In the genomic region with DNA sequence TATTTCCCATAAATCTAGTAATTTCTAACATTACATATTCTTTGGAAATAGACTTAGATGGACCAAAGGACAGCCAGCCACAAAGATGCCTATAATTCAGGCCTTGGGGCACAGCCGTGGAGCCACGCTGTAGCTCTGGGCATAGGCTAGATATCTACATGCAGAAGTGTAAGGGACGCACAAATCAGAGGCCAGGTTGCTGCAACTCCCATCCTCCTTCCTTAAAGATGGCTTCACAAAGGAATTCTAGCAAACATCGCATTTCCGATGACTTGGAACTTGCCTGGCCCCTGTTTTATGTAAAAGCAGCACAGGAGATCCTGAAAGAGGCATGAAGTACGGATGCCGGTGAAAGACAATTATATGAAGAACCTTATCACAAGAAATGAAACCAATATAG, we compare ENCODE assay signal across 20 mouse cellular contexts. TPM values are rescaled to one million over a fixed set of nuclear protein-coding genes. Genes with fewer than 3 reads are reported as not detected.
DNase-seq lines count a peak whose midpoint lies in the region; ATAC-seq and TF ChIP-seq lines count a peak whose summit lies in the region.
"Had no signal": no experiment of that assay in that cellular context is flagged by ENCODE, and none has a peak within 500 bp of the region (broad histone marks: within the 10 kb centered on the region; RNA-seq: fewer than 3 reads in every experiment).

No protein-coding gene starts in this region.

- no peak overlapping the region for H3K27ac ChIP-seq in intestine, embryonic 14.5 days (ENCODE audit: low read depth)
- no peak overlapping the region for H3K27ac ChIP-seq in intestine, postnatal 0 days (ENCODE audit: low read depth, low read length)
- peak overlapping the region; percentile 88 for H3K27ac ChIP-seq in embryonic facial prominence, embryonic 10.5 days (replicated peaks)
- H3K27ac ChIP-seq in forebrain, embryonic 14.5 days (ENCODE audit: low read depth, low read length) = peak overlapping the region; percentile 95
- peak overlapping the region; percentile 99 for H3K27ac ChIP-seq in olfactory bulb, adult 2 months (ENCODE audit: insufficient read depth, low read depth, low read length)
- no peak overlapping the region for H3K27ac ChIP-seq in kidney, embryonic 15.5 days
- H3K27ac ChIP-seq: heart, adult 2 months; limb, embryonic 13.5 days; liver, embryonic 14.5 days had no signal

- TF ChIP-seq POLR2A in olfactory bulb, adult 2 months (IDR thresholded peaks at IDR 0.05; ENCODE audit: insufficient read depth, low read depth, low read length) = no peak

- H3K4me3 ChIP-seq in intestine, embryonic 14.5 days (ENCODE audit: low read depth, low read length) = no peak overlapping the region
- no peak overlapping the region for H3K4me3 ChIP-seq in intestine, postnatal 0 days (ENCODE audit: low read depth, low read length)
- H3K4me3 ChIP-seq in embryonic facial prominence, embryonic 10.5 days = peak overlapping the region; percentile 73
- H3K4me3 ChIP-seq in forebrain, embryonic 14.5 days (ENCODE audit: low read depth, low read length) = peak overlapping the region; percentile 61
- H3K4me3 ChIP-seq in olfactory bulb, adult 2 months (ENCODE audit: insufficient read depth, low read depth, low read length) = peak overlapping the region; percentile 34
- H3K4me3 ChIP-seq in kidney, embryonic 15.5 days (replicated peaks) = no peak overlapping the region
- H3K4me3 ChIP-seq: heart, adult 2 months; limb, embryonic 13.5 days had no signal

- no peaks in the 10 kb centered on the region for H3K9me3 ChIP-seq in intestine, embryonic 14.5 days (ENCODE audit: control insufficient read depth, low read length)
- H3K9me3 ChIP-seq in intestine, postnatal 0 days (ENCODE audit: control insufficient read depth) = no peaks in the 10 kb centered on the region
- H3K9me3 ChIP-seq in embryonic facial prominence, embryonic 10.5 days = no peaks in the 10 kb centered on the region
- no peaks in the 10 kb centered on the region for H3K9me3 ChIP-seq in forebrain, embryonic 14.5 days (replicated peaks; ENCODE audit: control insufficient read depth, low read length)
- no peaks in the 10 kb centered on the region for H3K9me3 ChIP-seq in kidney, embryonic 15.5 days (replicated peaks)
- H3K9me3 ChIP-seq: limb, embryonic 13.5 days had no signal

- H3K27me3 ChIP-seq in intestine, embryonic 14.5 days (replicated peaks; ENCODE audit: control insufficient read depth, insufficient read depth, low read length) = peaks cover 100% of the 10 kb centered on the region
- peaks cover 99% of the 10 kb centered on the region for H3K27me3 ChIP-seq in intestine, postnatal 0 days (replicated peaks; ENCODE audit: control insufficient read depth, insufficient read depth, low read length)
- H3K27me3 ChIP-seq in embryonic facial prominence, embryonic 10.5 days (replicated peaks; ENCODE audit: low read depth, poor library complexity, severe bottlenecking) = peaks cover 100% of the 10 kb centered on the region
- peaks cover 72% of the 10 kb centered on the region for H3K27me3 ChIP-seq in forebrain, embryonic 14.5 days (replicated peaks; ENCODE audit: control insufficient read depth, insufficient read depth, low read length)
- peaks cover 100% of the 10 kb centered on the region for H3K27me3 ChIP-seq in kidney, embryonic 15.5 days

- no peak for TF ChIP-seq CTCF in intestine, postnatal 0 days (IDR thresholded peaks at IDR 0.05; ENCODE audit: low read depth)
- no peak for TF ChIP-seq CTCF in olfactory bulb, adult 2 months (IDR thresholded peaks at IDR 0.05; ENCODE audit: insufficient read depth, low read depth, low read length)

- no peak overlapping the region for H3K9ac ChIP-seq in intestine, embryonic 14.5 days (ENCODE audit: low read length)
- H3K9ac ChIP-seq in intestine, postnatal 0 days (ENCODE audit: low read depth, low read length) = no peak overlapping the region
- peak overlapping the region; percentile 87 for H3K9ac ChIP-seq in forebrain, embryonic 14.5 days (ENCODE audit: low read length)
- H3K9ac ChIP-seq in kidney, embryonic 15.5 days = no peak overlapping the region
- H3K9ac ChIP-seq: limb, embryonic 13.5 days; liver, embryonic 14.5 days had no signal

- no peak for ATAC-seq in intestine, embryonic 14.5 days (replicated peaks; ENCODE audit: low FRiP score, low TSS enrichment, low read depth)
- ATAC-seq in intestine, postnatal 0 days = no peak
- ATAC-seq in forebrain, embryonic 14.5 days = no peak
- ATAC-seq in kidney, embryonic 15.5 days (replicated peaks; ENCODE audit: low FRiP score) = no peak
- ATAC-seq: inflammation-experienced regulatory T-cells, adult 6 months had no signal

- peaks cover 7% of the 10 kb centered on the region for H3K4me1 ChIP-seq in intestine, embryonic 14.5 days (replicated peaks; ENCODE audit: control insufficient read depth, insufficient read depth, low read length)
- no peaks in the 10 kb centered on the region for H3K4me1 ChIP-seq in intestine, postnatal 0 days (replicated peaks; ENCODE audit: control insufficient read depth, insufficient read depth, low read length)
- H3K4me1 ChIP-seq in embryonic facial prominence, embryonic 10.5 days = peaks cover 56% of the 10 kb centered on the region
- 0 out of 2 replicates have a peak, but pooled peaks cover 2% of the 10 kb centered on the region for H3K4me1 ChIP-seq in forebrain, embryonic 14.5 days (ENCODE audit: control insufficient read depth, insufficient read depth, low read length)
- peaks cover 6% of the 10 kb centered on the region for H3K4me1 ChIP-seq in olfactory bulb, adult 2 months (ENCODE audit: control insufficient read depth, insufficient read depth, low read length)
- H3K4me1 ChIP-seq in kidney, embryonic 15.5 days = peaks cover 27% of the 10 kb centered on the region

- H3K36me3 ChIP-seq in intestine, embryonic 14.5 days (ENCODE audit: control insufficient read depth, insufficient read depth, low read length) = no peaks in the 10 kb centered on the region
- H3K36me3 ChIP-seq in intestine, postnatal 0 days (ENCODE audit: control insufficient read depth, insufficient read depth) = no peaks in the 10 kb centered on the region
- peaks cover 16% of the 10 kb centered on the region for H3K36me3 ChIP-seq in embryonic facial prominence, embryonic 10.5 days (replicated peaks)
- H3K36me3 ChIP-seq in forebrain, embryonic 14.5 days (ENCODE audit: control insufficient read depth, insufficient read depth, low read length) = peaks cover 2% of the 10 kb centered on the region; the same call in 1 of the 2 replicates
- no peaks in the 10 kb centered on the region for H3K36me3 ChIP-seq in kidney, embryonic 15.5 days
- H3K36me3 ChIP-seq: limb, embryonic 13.5 days had no signal

- peak; percentile 58 for DNase-seq in intestine, embryonic 14.5 days (ENCODE audit: low spot score)
- DNase-seq in embryonic facial prominence, embryonic 10.5 days (ENCODE audit: low spot score) = peak; percentile 32
- DNase-seq in forebrain, embryonic 14.5 days (ENCODE audit: low spot score) = peak; percentile 35
- no peak for DNase-seq in lung, postnatal 36 days
- DNase-seq: adrenal gland, adult 8-10 months; B cell, adult 2 months; cerebellum, adult 11 months; gastrocnemius, postnatal 10 days; heart, adult 2 months; right cerebral cortex, adult 18-20 months; thymus, adult 2 months had no signal

- WGBS in intestine, embryonic 14.5 days = 12% methylated on average over 7 of the region's 7 CpGs
- 9% methylated on average over 7 of the region's 7 CpGs for WGBS in intestine, postnatal 0 days
- whole genome bisulfite sequencing in embryonic facial prominence, embryonic 10.5 days = 20% methylated on average over 7 of the region's 7 CpGs
- WGBS in forebrain, embryonic 14.5 days = 15% methylated on average over 7 of the region's 7 CpGs
- WGBS in olfactory bulb, adult 2 months = 11% methylated on average over 7 of the region's 7 CpGs
- WGBS in kidney, embryonic 15.5 days = 9% methylated on average over 7 of the region's 7 CpGs

- H3K4me2 ChIP-seq in intestine, embryonic 14.5 days (ENCODE audit: low read length) = no peak overlapping the region
- no peak overlapping the region for H3K4me2 ChIP-seq in intestine, postnatal 0 days (replicated peaks; ENCODE audit: low read depth)
- H3K4me2 ChIP-seq in forebrain, embryonic 14.5 days (ENCODE audit: low read length) = peak overlapping the region; percentile 75
- no peak overlapping the region for H3K4me2 ChIP-seq in kidney, embryonic 15.5 days
- H3K4me2 ChIP-seq: limb, embryonic 13.5 days had no signal

RNA-seq across cellular contexts. Expression of a gene that starts 5.2 kb away (rescaled TPM):
- polyA plus RNA-seq in intestine, embryonic 14.5 days (2014; fragmentation: Nextera tagmentation; extraction: Ambion mirVana) = 2.4 and 2.8 TPM in 2 replicates
- 0.27 and 0.33 TPM in 2 replicates for polyA plus RNA-seq in intestine, postnatal 0 days (2015; fragmentation: Nextera tagmentation; extraction: Ambion mirVana)
- polyA plus RNA-seq in embryonic facial prominence, embryonic 10.5 days (2016; fragmentation: Nextera tagmentation; extraction: Ambion mirVana) = 75.5 and 92.2 TPM in 2 replicates
- 55.7 and 77.2 TPM in 2 replicates for polyA plus RNA-seq in forebrain, embryonic 14.5 days (2014; fragmentation: Nextera tagmentation; extraction: Ambion mirVana)
- polyA plus RNA-seq in olfactory bulb, adult 2 months (2012; ENCODE audit: insufficient read depth, insufficient read length, low replicate concordance, missing spikeins) = not detected in 2 replicates
- polyA plus RNA-seq in kidney, embryonic 15.5 days (2015; fragmentation: Nextera tagmentation; extraction: Ambion mirVana) = 0.35 and 3.4 TPM in 2 replicates
- polyA plus RNA-seq: inflammation-experienced regulatory T-cells, adult 6 months; liver, embryonic 14.5 days; small intestine, adult 2 months had no signal

RNA-seq across cellular contexts. Expression of a gene that starts 13.6 kb away (rescaled TPM):
- not detected in 2 replicates for polyA plus RNA-seq in intestine, embryonic 14.5 days (2014; fragmentation: Nextera tagmentation; extraction: Ambion mirVana)
- not detected in 2 replicates for polyA plus RNA-seq in intestine, postnatal 0 days (2015; fragmentation: Nextera tagmentation; extraction: Ambion mirVana)
- polyA plus RNA-seq in embryonic facial prominence, embryonic 10.5 days (2016; fragmentation: Nextera tagmentation; extraction: Ambion mirVana) = 4.9 and 5.9 TPM in 2 replicates
- 4.4 and 5.8 TPM in 2 replicates for polyA plus RNA-seq in forebrain, embryonic 14.5 days (2014; fragmentation: Nextera tagmentation; extraction: Ambion mirVana)
- polyA plus RNA-seq in olfactory bulb, adult 2 months (2012; ENCODE audit: insufficient read depth, insufficient read length, low replicate concordance, missing spikeins) = not detected in 2 replicates
- 0.24 TPM in 1 of 2 replicates, not detected in the other for polyA plus RNA-seq in kidney, embryonic 15.5 days (2015; fragmentation: Nextera tagmentation; extraction: Ambion mirVana)
- polyA plus RNA-seq: heart, adult 2 months; heart, embryonic 16.5 days; inflammation-experienced regulatory T-cells, adult 6 months; kidney, embryonic 14.5 days; liver, embryonic 14.5 days; small intestine, adult 2 months; thymus, adult 2 months had no signal

Comparison
In these comparisons a context has a peak if more than half of its experiments do, and no peak if none do; other contexts are left out.
1. H3K27ac ChIP-seq: peak in embryonic facial prominence, embryonic 10.5 days (single experiment), forebrain, embryonic 14.5 days (single experiment) and olfactory bulb, adult 2 months (single experiment); none in intestine, embryonic 14.5 days (single experiment), intestine, postnatal 0 days (single experiment) and kidney, embryonic 15.5 days (single experiment).
2. H3K4me3 ChIP-seq: peak in embryonic facial prominence, embryonic 10.5 days (single experiment), forebrain, embryonic 14.5 days (single experiment) and olfactory bulb, adult 2 months (single experiment); none in intestine, embryonic 14.5 days (single experiment), intestine, postnatal 0 days (single experiment) and kidney, embryonic 15.5 days (single experiment).
3. RNA of a gene that starts 5.2 kb away (polyA plus RNA-seq): 75.5 to 92.2 TPM in embryonic facial prominence, embryonic 10.5 days and 55.7 to 77.2 TPM in forebrain, embryonic 14.5 days; 2.4 to 2.8 TPM in intestine, embryonic 14.5 days, 0.35 to 3.4 TPM in kidney, embryonic 15.5 days, 0.27 to 0.33 TPM in intestine, postnatal 0 days and not detected in olfactory bulb, adult 2 months; every median in the first group is over 10 times any median in the second.